Mouse (Mus musculus): ENCODE measurements around the gene Vezf1. TPM values are rescaled to one million over a fixed set of nuclear protein-coding genes. Genes with fewer than 3 reads are reported as not detected.
"Not testable (repeated sequence)": the region's sequence is repeated elsewhere in the genome, so short reads cannot be mapped to it uniquely, and the experiment has no call there.

Vezf1 gene
- polyA plus RNA-seq, 1 experiment from 2014 or later: 30.5 TPM

DNA sequence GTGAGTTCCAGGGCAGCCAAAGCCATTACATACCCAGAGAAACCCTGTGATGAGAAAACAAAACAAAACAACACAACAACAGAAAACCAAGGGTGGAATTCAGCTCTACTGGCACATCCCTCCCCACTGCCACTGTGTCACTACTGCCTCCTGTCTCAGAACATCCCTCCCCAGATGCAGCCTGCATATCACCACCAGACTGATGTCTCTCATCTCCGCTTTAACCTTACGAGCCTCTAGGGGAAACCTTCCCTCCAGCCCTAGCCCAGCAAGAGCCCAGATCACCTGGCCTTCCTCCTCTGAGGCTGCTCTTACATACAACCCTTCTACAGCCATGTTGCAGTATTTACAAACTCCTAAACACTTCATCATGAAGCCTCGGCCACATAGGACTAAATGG, 30.7 kb upstream of the Vezf1 start:
- Histone ChIP-seq H3K9me3 (replicated peaks; ENCODE audit: control insufficient read depth, low read length) (no peaks in the 10 kb centered on the region), H3K36me3 (ENCODE audit: control insufficient read depth, insufficient read depth, low read length) (no peaks in the 10 kb centered on the region), H3K9ac (ENCODE audit: low read length) (no peak overlapping the region), H3K4me2 (ENCODE audit: low read depth, low read length) (no peak overlapping the region), H3K4me3 (replicated peaks; ENCODE audit: low read length) (no peak overlapping the region), H3K27ac (ENCODE audit: low read length) (no peak overlapping the region), H3K4me1 (ENCODE audit: control insufficient read depth, insufficient read depth, low read length) (no peaks in the 10 kb centered on the region), H3K27me3 (ENCODE audit: control insufficient read depth, insufficient read depth, low read length) (no peaks in the 10 kb centered on the region)
- WGBS: 84% methylated on average over 3 of the region's 3 CpGs
- no peak for ATAC-seq (ENCODE audit: insufficient read depth, low FRiP score)

DNA sequence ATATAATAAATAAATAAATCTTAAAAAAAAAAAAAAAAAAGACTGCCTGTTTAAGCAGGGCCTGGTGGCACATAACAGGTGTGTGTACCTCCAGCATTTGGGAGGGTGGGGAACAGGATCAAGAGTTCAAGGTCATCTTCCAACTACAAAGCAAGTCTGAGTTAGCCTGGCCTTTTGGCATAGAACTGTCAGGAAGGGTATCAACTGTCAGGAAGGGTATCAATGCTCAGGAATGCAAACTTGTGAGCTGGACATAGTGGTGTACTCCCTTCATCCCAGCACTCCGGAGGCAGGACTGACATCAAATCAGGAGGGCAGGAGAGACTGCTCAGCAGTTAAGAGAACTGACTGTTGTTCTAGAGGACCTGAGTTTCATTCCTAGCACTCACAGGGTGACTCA, 29.0 kb upstream of the Vezf1 start:
- H3K4me3 ChIP-seq (replicated peaks; ENCODE audit: low read length): no peak overlapping the region
- no peaks in the 10 kb centered on the region for H3K9me3 ChIP-seq (replicated peaks; ENCODE audit: control insufficient read depth, low read length)
- no peak for ATAC-seq (ENCODE audit: insufficient read depth, low FRiP score)
- H3K27me3 ChIP-seq (ENCODE audit: control insufficient read depth, insufficient read depth, low read length): no peaks in the 10 kb centered on the region
- H3K9ac ChIP-seq (ENCODE audit: low read length): no peak overlapping the region
- no peak overlapping the region for H3K27ac ChIP-seq (ENCODE audit: low read length)
- 87% methylated on average over 1 of the region's 1 CpGs for WGBS
- no peak overlapping the region for H3K4me2 ChIP-seq (ENCODE audit: low read depth, low read length)
- H3K36me3 ChIP-seq (ENCODE audit: control insufficient read depth, insufficient read depth, low read length): no peaks in the 10 kb centered on the region
- no peaks in the 10 kb centered on the region for H3K4me1 ChIP-seq (ENCODE audit: control insufficient read depth, insufficient read depth, low read length)

DNA sequence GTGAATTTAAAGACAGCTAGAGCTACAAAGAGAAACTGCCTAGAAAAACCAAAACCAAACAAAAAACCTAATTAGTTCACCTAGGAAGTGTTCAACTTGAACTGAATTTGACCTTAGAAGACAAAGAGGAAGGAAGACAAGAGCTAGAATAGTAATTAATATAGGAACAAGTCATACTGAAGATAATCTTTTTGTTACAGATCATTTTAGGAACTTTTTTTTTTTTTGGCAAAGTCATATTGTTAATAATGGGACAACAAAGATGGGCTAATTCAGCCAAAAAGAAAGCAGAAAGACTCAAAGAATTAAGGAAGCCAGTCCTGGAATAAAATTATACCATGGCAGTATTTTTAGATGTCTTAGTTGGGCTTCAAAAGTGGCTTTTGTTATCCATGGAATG, 23.8 kb upstream of the Vezf1 start:
- no peak for ATAC-seq (ENCODE audit: insufficient read depth, low FRiP score)
- Histone ChIP-seq H3K27me3 (ENCODE audit: control insufficient read depth, insufficient read depth, low read length) (no peaks in the 10 kb centered on the region), H3K36me3 (ENCODE audit: control insufficient read depth, insufficient read depth, low read length) (no peaks in the 10 kb centered on the region), H3K4me2 (ENCODE audit: low read depth, low read length) (no peak overlapping the region), H3K9ac (ENCODE audit: low read length) (no peak overlapping the region), H3K9me3 (replicated peaks; ENCODE audit: control insufficient read depth, low read length) (no peaks in the 10 kb centered on the region), H3K4me3 (replicated peaks; ENCODE audit: low read length) (no peak overlapping the region), H3K27ac (ENCODE audit: low read length) (no peak overlapping the region), H3K4me1 (ENCODE audit: control insufficient read depth, insufficient read depth, low read length) (peaks cover 14% of the 10 kb centered on the region; the same call in 1 of the 2 replicates)

DNA sequence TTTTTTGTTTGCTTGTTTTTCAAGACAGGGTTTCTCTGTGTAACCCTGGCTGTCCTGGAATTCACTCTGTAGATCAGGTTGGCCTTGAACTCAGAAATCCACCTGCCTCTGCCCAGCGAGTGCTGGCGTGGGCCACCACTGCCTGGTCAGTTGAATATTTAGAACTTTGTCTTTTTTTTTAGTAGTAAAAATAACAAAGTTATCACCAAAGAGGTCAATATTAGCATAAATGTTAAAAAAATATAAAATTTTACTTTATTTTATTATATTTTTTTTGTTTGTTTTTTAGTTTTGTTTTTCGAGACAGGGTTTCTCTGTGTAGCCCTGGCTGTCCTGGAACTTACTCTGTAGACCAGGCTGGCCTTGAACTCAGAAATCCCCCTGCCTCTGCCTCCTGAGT, 22.9 kb upstream of the Vezf1 start:
- peaks cover 20% of the 10 kb centered on the region for H3K4me1 ChIP-seq (ENCODE audit: control insufficient read depth, insufficient read depth, low read length)
- H3K9ac ChIP-seq (ENCODE audit: low read length); H3K27me3 ChIP-seq (ENCODE audit: control insufficient read depth, insufficient read depth, low read length); H3K4me2 ChIP-seq (ENCODE audit: low read depth, low read length); H3K9me3 ChIP-seq (replicated peaks; ENCODE audit: control insufficient read depth, low read length); H3K27ac ChIP-seq (ENCODE audit: low read length); ATAC-seq (ENCODE audit: insufficient read depth, low FRiP score); H3K36me3 ChIP-seq (ENCODE audit: control insufficient read depth, insufficient read depth, low read length); H3K4me3 ChIP-seq (replicated peaks; ENCODE audit: low read length): not testable (repeated sequence)
- WGBS: 96% methylated on average over 3 of the region's 3 CpGs

DNA sequence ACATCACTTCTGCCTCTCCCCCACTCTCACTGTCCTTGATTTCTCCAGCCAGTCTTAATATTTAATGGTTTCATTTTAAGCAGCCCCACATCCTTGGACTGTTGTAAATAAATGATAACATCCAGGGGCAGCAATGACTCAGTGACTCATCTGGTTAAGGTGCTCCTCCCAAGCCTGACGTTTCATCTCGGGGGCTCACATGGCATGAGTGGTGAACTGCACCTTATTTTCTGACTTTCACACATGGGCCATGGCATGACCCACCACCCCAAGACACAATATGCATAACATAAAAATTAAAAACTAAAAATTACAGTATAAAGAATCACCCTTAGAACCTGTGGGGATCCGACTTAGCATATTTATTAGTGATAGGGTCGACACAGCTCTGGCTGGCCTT, 22.2 kb upstream of the Vezf1 start:
- H3K4me2 ChIP-seq (ENCODE audit: low read depth, low read length): no peak overlapping the region
- H3K9ac ChIP-seq (ENCODE audit: low read length): no peak overlapping the region
- no peaks in the 10 kb centered on the region for H3K9me3 ChIP-seq (replicated peaks; ENCODE audit: control insufficient read depth, low read length)
- no peak overlapping the region for H3K27ac ChIP-seq (ENCODE audit: low read length)
- ATAC-seq (ENCODE audit: insufficient read depth, low FRiP score): no peak
- 67% methylated on average over 4 of the region's 4 CpGs for WGBS
- H3K4me1 ChIP-seq (ENCODE audit: control insufficient read depth, insufficient read depth, low read length): peaks cover 24% of the 10 kb centered on the region
- H3K36me3 ChIP-seq (ENCODE audit: control insufficient read depth, insufficient read depth, low read length): peaks cover 2% of the 10 kb centered on the region
- no peak overlapping the region for H3K4me3 ChIP-seq (replicated peaks; ENCODE audit: low read length)
- H3K27me3 ChIP-seq (ENCODE audit: control insufficient read depth, insufficient read depth, low read length): no peaks in the 10 kb centered on the region

DNA sequence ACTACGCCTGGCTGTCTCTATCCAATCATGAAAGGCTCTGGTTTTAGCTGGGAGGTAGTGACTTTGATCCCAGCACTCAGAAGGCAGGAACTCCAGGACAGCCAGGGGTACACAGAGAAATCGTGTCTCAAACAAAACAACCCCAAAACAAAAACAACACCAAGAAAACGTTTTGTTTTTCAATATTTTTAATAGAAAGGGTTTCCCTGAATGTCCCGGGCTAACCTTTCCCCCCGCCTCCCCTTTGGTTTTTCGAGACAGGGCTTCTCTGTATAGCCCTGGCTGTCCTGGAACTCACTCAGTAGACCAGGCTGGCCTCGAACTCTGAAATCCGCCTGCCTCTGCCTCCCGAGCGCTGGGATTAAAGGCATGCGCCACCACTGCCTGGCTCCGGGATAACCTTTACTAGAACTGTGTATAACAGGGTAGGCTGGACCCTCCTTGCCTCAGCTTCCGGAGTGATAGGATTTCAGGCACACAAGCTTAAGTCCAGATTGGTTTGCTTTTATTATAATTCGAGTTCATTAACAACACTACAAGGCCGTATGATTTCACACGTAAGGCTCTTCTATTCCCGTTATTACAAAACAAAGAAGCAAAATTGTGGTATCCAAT, 21.6 kb upstream of the Vezf1 start:
- no peak for ATAC-seq (ENCODE audit: insufficient read depth, low FRiP score)

DNA sequence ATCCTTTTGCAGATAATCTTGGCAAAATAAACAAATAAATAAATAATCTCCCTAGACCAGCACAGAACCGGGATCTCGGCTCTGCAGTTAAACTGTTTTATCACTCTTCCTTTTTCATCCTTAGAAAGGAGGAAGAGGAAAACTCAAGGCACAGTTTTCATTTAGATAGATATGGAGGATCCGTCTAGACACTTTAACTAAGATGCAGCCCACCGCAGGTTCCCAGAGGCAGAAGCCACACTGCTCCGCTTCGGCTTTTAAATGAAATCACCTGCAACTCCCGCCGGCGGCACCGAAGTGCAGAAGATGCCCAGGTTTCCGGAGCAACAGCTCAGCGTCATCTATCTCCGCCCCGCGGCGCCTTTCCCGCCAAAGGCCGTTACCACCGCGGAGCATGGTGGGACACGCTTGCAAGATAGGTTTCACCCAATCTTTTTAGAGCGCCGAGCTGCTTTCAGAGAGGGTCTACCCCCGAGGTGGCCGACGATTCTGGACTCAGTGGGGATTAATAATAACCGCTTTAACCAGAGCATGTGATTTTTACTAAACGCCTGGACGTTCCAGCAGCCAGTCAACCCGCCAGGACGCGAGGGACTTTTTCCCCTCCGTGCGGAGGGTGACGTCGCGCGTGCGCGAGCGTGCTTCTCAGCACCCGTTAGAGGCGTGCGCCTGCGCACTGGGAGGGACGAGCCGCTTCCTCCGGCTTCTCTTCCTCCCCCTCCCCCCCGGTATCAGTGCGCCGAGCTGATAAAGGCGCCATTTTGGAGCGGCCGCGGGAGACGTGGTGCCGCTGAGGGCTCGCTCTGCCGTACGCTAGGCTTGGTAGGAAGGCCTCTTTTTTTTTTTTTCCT, 20.9 kb upstream of the Vezf1 start, which contains the start of gene Srsf1:
Srsf1 (plus strand) TSS at position 430 of the 851 bp plus-strand sequence.
- Histone ChIP-seq H3K4me3 (replicated peaks; ENCODE audit: low read length) (peak within 1 kb of the TSS; percentile 84), H3K4me2 (ENCODE audit: low read depth, low read length) (peak within 1 kb of the TSS; percentile 97), H3K27ac (ENCODE audit: low read length) (peak within 1 kb of the TSS; percentile 100), H3K9ac (ENCODE audit: low read length) (peak within 1 kb of the TSS; percentile 95), H3K4me1 (ENCODE audit: control insufficient read depth, insufficient read depth, low read length) (peaks cover 27% of the 10 kb centered on the region), H3K36me3 (ENCODE audit: control insufficient read depth, insufficient read depth, low read length) (peaks cover 5% of the 10 kb centered on the region), H3K9me3 (replicated peaks; ENCODE audit: control insufficient read depth, low read length) (no peaks in the 10 kb centered on the region), H3K27me3 (ENCODE audit: control insufficient read depth, insufficient read depth, low read length) (no peaks in the 10 kb centered on the region)
- WGBS: under 1% methylated on average over 60 of the region's 60 CpGs
- peak; percentile 93 for ATAC-seq (ENCODE audit: insufficient read depth, low FRiP score)

More for the DNA sequence above, 21.6 kb upstream of the Vezf1 start:
- Histone ChIP-seq H3K4me2 (ENCODE audit: low read depth, low read length) (peak overlapping the region; percentile 54), H3K9ac (ENCODE audit: low read length) (peak overlapping the region; percentile 95), H3K36me3 (ENCODE audit: control insufficient read depth, insufficient read depth, low read length) (peaks cover 5% of the 10 kb centered on the region), H3K27me3 (ENCODE audit: control insufficient read depth, insufficient read depth, low read length) (no peaks in the 10 kb centered on the region), H3K9me3 (replicated peaks; ENCODE audit: control insufficient read depth, low read length) (no peaks in the 10 kb centered on the region), H3K4me3 (replicated peaks; ENCODE audit: low read length) (peak overlapping the region; percentile 84), H3K4me1 (ENCODE audit: control insufficient read depth, insufficient read depth, low read length) (peaks cover 27% of the 10 kb centered on the region), H3K27ac (ENCODE audit: low read length) (0 out of 2 replicates have a peak overlapping the region, but pooled peaks have one; percentile 1)
- 52% methylated on average over 17 of the region's 17 CpGs for WGBS

DNA sequence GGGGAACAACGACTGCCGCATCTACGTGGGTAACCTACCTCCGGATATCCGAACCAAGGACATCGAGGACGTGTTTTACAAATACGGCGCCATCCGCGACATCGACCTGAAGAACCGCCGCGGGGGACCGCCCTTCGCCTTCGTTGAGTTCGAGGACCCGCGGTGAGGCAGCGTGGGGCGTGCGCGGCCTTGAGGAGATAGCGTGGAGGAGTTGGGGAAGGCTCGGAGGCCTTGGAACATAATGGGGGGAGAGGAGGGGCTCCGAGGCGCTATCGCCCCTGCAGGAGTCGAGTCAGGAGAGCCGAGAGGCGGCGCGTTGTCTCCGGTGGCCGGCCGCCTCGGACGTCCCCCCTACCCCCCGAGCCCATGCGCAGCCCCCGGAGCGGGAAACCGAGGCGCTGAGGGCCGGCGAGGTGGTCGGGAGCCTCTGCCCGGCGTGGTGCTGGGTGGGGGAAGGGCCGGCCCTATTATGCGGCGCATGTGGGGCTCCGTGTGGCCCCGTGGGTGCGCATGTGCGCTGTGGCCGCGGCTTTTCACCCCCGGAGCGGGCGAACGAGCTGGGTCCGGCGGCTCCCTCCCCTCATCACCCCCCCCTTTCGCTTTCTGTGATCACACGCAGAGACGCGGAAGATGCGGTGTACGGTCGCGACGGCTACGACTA, 20.1 kb upstream of the Vezf1 start:
- Histone ChIP-seq H3K9me3 (replicated peaks; ENCODE audit: control insufficient read depth, low read length) (no peaks in the 10 kb centered on the region), H3K36me3 (ENCODE audit: control insufficient read depth, insufficient read depth, low read length) (peaks cover 5% of the 10 kb centered on the region), H3K27ac (ENCODE audit: low read length) (peak overlapping the region; percentile 100), H3K4me1 (ENCODE audit: control insufficient read depth, insufficient read depth, low read length) (peaks cover 30% of the 10 kb centered on the region), H3K9ac (ENCODE audit: low read length) (peak overlapping the region; percentile 95), H3K4me3 (replicated peaks; ENCODE audit: low read length) (peak overlapping the region; percentile 84), H3K27me3 (ENCODE audit: control insufficient read depth, insufficient read depth, low read length) (no peaks in the 10 kb centered on the region), H3K4me2 (ENCODE audit: low read depth, low read length) (peak overlapping the region; percentile 97)
- peak; percentile 74 for ATAC-seq (ENCODE audit: insufficient read depth, low FRiP score)
- WGBS: under 1% methylated on average over 76 of the region's 76 CpGs

Data from stomach, embryonic 16.5 days (tissue).